Mouse (Mus musculus): ENCODE data around the gene Hmcn1.

Hmcn1 gene

DNA sequence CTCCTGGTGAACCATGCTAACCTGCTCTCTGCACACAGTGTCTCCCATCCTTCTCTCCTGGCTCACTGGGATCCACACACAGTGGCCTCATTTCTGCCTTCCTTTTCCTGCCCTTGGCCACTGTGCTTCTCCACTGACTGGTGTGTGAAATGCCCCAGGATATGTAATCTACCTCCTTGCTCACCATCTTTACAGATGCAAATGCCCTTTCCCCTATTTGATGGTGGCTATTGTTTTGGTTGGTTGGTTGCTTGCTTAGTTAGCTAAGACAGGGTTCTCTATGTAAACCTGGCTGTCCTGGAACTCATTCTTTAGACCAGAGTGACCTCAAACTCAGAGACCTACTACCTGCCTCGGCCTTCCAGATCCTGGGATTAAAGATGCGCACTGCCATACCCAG, 187.8 kb downstream of the Hmcn1 start:
- H3K27me3 ChIP-seq (ENCODE audit: insufficient read depth, low read length): no peaks in the 10 kb centered on the region
- peak; percentile 54; the same call in 1 of the 2 replicates for TF ChIP-seq NANOG (IDR thresholded peaks at IDR 0.05; ENCODE audit: borderline replicate concordance, low read length)
- TF ChIP-seq POU5F1 (IDR thresholded peaks at IDR 0.05; ENCODE audit: borderline replicate concordance, low read length): no peak
- no peak for TF ChIP-seq CTCF (conservative IDR thresholded peaks at IDR 0.05; ENCODE audit: low read length)
- H3K36me3 ChIP-seq (ENCODE audit: insufficient read depth, low read length): no peaks in the 10 kb centered on the region
- no peaks in the 10 kb centered on the region for H3K9me3 ChIP-seq (ENCODE audit: low read length)
- H3K4me3 ChIP-seq (replicated peaks; ENCODE audit: low read length): no peak overlapping the region
- H3K4me1 ChIP-seq (replicated peaks; ENCODE audit: low read depth, low read length): peaks cover 5% of the 10 kb centered on the region; the same call in 1 of the 2 replicates

DNA sequence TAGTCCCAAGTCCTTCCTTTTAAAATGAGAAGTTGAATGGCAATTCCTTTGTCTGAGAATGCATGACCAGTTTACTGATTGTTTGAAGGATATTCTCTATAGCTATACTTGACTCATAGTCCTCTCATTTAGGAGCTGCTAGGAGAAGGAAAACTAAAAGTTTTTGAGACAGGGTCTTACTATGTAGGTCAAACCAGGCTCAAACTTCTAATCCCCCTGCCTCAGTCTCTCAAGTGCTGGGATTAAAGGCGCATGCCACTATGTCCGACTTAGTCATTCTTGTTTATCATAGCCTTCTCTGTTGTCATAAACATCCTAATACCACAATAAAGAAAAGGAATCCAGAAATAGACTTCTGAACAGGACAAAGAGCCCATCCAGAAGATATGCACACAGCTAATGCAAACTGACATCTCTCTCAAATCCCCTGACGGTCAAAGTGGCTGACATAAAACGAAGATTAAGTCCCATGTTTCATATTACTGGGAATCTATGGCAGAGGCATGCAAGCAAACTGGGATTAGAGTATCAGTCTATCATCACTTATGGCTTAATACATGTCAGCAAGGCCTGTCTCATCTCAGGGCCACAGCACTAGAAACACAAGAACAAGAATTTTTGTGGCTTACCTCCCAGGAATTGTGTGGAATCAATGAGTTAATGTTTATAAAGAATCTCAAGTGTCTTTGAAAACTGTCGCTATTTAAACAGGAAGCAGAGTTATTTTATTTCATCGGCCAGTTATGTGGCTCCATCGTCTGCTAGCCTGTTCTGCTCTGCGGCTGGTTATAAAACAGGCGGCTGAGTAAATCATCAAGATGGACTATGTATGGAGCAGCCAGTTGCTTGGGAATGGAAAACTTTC, 188.8 kb downstream of the Hmcn1 start:
- H3K4me3 ChIP-seq (replicated peaks; ENCODE audit: low read length): no peak overlapping the region
- TF ChIP-seq POU5F1 (IDR thresholded peaks at IDR 0.05; ENCODE audit: borderline replicate concordance, low read length): no peak
- no peak for TF ChIP-seq NANOG (IDR thresholded peaks at IDR 0.05; ENCODE audit: borderline replicate concordance, low read length)
- no peak for TF ChIP-seq CTCF (conservative IDR thresholded peaks at IDR 0.05; ENCODE audit: low read length)
- no peaks in the 10 kb centered on the region for H3K36me3 ChIP-seq (ENCODE audit: insufficient read depth, low read length)
- no peaks in the 10 kb centered on the region for H3K27me3 ChIP-seq (ENCODE audit: insufficient read depth, low read length)
- H3K4me1 ChIP-seq (replicated peaks; ENCODE audit: low read depth, low read length): peaks cover 5% of the 10 kb centered on the region; the same call in 1 of the 2 replicates
- no peaks in the 10 kb centered on the region for H3K9me3 ChIP-seq (ENCODE audit: low read length)

DNA sequence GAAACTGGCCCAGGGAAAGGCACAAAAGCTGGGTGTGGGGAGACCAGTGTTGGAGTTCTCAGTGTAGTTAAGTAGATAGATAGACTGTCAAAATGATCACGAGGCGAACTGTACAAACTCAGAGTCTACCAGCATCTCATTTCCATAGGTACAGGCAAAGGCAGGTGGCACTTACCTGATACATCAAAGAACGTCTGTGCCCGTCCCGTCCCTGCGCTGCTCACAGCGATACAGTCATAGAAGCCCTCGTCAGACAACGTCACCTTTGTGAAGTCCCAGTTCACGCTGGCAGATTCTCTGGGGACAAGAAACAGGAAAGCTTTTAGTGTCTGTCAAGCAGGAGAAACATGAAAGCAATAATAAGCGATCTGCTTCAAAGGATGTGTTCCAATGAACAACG, 190.6 kb downstream of the Hmcn1 start:
- Histone ChIP-seq H3K4me3 (replicated peaks; ENCODE audit: low read length) (no peak overlapping the region), H3K36me3 (ENCODE audit: insufficient read depth, low read length) (no peaks in the 10 kb centered on the region), H3K27me3 (ENCODE audit: insufficient read depth, low read length) (no peaks in the 10 kb centered on the region), H3K4me1 (replicated peaks; ENCODE audit: low read depth, low read length) (peaks cover 5% of the 10 kb centered on the region; the same call in 1 of the 2 replicates), H3K9me3 (ENCODE audit: low read length) (no peaks in the 10 kb centered on the region)
- TF ChIP-seq CTCF (conservative IDR thresholded peaks at IDR 0.05; ENCODE audit: low read length) (no peak), POU5F1 (IDR thresholded peaks at IDR 0.05; ENCODE audit: borderline replicate concordance, low read length) (no peak), NANOG (IDR thresholded peaks at IDR 0.05; ENCODE audit: borderline replicate concordance, low read length) (no peak)

DNA sequence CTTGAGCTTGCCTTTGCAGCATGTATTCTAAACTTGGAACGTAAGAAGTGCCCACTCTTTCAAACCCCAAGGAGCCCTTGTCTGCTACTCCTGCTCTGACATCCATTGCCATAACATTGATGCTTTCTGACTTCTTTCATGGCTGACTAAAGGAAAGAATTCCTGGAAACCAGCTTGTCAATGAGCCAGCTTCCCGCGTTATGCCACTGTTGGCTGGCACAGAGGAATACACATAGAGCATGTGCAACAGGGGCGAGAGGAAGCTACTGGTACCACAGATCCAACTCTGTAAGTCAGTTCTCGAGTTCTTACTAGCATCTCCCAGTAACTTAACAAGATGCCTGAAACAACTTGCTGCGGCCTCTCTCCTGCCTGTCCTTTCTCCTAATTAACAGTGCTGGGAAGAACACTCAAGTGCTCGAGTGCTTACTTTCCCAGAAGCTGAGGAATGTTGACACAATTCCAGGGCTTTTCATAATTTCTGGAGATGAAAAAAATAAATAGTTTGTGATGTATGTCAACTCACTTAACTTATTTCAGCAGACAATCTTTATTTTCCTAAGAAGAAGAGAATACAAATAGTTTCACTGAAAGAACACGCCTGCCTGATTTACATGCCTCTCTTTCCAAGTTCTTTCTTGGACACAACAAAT, 192.5 kb downstream of the Hmcn1 start:
- H3K4me1 ChIP-seq (replicated peaks; ENCODE audit: low read depth, low read length): peaks cover 5% of the 10 kb centered on the region; the same call in 1 of the 2 replicates
- H3K36me3 ChIP-seq (ENCODE audit: insufficient read depth, low read length): no peaks in the 10 kb centered on the region
- H3K4me3 ChIP-seq (replicated peaks; ENCODE audit: low read length): no peak overlapping the region
- H3K27me3 ChIP-seq (ENCODE audit: insufficient read depth, low read length): no peaks in the 10 kb centered on the region
- no peak for TF ChIP-seq NANOG (IDR thresholded peaks at IDR 0.05; ENCODE audit: borderline replicate concordance, low read length)
- TF ChIP-seq CTCF (conservative IDR thresholded peaks at IDR 0.05; ENCODE audit: low read length): no peak
- TF ChIP-seq POU5F1 (IDR thresholded peaks at IDR 0.05; ENCODE audit: borderline replicate concordance, low read length): no peak
- no peaks in the 10 kb centered on the region for H3K9me3 ChIP-seq (ENCODE audit: low read length)

DNA sequence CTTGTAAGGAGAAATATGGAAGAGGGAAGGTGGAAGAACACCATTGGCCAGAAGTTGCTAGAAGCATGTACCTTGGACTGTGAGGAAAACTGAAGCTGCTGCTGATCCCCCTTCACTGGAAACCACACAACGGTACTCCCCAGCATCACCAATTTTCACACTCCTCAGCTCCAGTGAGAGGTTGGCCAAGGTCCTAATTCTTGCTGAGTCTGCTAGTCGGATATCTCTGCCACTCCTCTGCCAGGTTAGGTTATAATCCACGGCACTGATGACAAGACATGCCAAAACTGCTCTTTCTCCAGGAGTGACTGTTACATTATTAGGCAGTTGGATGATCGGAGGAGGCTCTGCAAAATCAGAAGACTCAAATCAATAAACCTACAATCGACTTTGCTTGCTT, 194.6 kb downstream of the Hmcn1 start:
- Histone ChIP-seq H3K9me3 (ENCODE audit: low read length) (no peaks in the 10 kb centered on the region), H3K4me3 (replicated peaks; ENCODE audit: low read length) (no peak overlapping the region), H3K4me1 (replicated peaks; ENCODE audit: low read depth, low read length) (no peaks in the 10 kb centered on the region), H3K36me3 (ENCODE audit: insufficient read depth, low read length) (no peaks in the 10 kb centered on the region), H3K27me3 (ENCODE audit: insufficient read depth, low read length) (no peaks in the 10 kb centered on the region)
- no peak for TF ChIP-seq NANOG (IDR thresholded peaks at IDR 0.05; ENCODE audit: borderline replicate concordance, low read length)
- TF ChIP-seq CTCF (conservative IDR thresholded peaks at IDR 0.05; ENCODE audit: low read length): no peak
- TF ChIP-seq POU5F1 (IDR thresholded peaks at IDR 0.05; ENCODE audit: borderline replicate concordance, low read length): no peak

DNA sequence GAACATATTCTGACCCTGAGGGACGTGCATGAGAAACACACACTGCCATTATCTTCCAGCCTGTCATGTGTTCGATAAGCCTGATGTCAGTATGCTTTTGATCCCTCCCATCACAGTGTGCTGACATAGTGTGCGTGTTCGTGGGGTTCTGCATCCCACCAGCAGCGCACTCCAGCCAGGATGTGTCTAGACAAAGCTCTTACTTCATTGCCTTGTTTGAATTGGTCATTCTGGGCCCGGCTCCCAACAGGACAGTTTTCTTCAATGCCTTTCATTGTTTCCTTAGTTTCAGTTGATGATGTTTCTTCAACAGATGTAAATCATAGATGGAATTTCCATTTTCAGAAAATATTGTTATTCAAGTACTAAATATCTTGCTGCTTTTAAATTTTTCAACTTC, 206.5 kb downstream of the Hmcn1 start:
- Histone ChIP-seq H3K4me1 (replicated peaks; ENCODE audit: low read depth, low read length) (no peaks in the 10 kb centered on the region), H3K27me3 (ENCODE audit: insufficient read depth, low read length) (no peaks in the 10 kb centered on the region), H3K4me3 (replicated peaks; ENCODE audit: low read length) (no peak overlapping the region), H3K9me3 (ENCODE audit: low read length) (no peaks in the 10 kb centered on the region), H3K36me3 (ENCODE audit: insufficient read depth, low read length) (no peaks in the 10 kb centered on the region)
- TF ChIP-seq NANOG (IDR thresholded peaks at IDR 0.05; ENCODE audit: borderline replicate concordance, low read length) (no peak), POU5F1 (IDR thresholded peaks at IDR 0.05; ENCODE audit: borderline replicate concordance, low read length) (no peak), CTCF (conservative IDR thresholded peaks at IDR 0.05; ENCODE audit: low read length) (no peak)

DNA sequence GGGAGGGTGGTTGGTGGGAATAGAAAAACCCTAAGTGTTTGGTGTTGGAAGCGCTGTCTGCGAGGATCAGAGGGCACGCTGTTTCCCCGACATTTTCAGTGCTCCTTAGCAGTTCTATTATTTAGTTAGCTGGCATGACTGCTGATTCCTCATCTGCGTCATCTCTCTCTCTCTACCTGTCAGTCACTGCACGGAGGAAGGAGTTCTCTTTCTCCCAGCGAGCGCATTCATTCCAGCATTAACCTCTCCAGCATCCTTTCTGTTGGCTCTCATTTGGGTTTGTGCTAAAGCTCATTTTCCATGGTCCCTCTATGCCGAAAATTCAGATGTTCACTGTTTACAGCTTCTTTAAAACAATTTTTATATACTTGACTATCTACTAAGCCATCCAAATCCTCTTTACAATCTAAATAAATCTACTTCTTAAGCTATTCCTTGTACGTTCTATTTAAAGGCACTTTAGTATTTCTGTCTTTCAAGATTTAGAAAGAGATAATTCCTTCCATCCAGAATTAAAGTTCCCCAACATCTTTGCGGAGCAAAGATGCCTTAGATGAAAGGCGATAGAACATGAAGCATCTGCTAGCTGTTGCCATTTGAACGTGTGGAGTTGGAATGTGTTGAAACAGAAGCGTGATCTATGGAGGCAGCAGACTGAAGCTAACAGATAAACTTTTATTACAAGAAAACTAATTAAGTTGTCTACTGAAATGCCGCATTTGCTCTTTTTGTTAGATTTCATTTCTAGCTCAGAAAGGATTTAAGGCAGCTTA, 210.0 kb downstream of the Hmcn1 start:
- TF ChIP-seq POU5F1 (IDR thresholded peaks at IDR 0.05; ENCODE audit: borderline replicate concordance, low read length) (no peak), NANOG (IDR thresholded peaks at IDR 0.05; ENCODE audit: borderline replicate concordance, low read length) (no peak), CTCF (conservative IDR thresholded peaks at IDR 0.05; ENCODE audit: low read length) (no peak)
- Histone ChIP-seq H3K36me3 (ENCODE audit: insufficient read depth, low read length) (no peaks in the 10 kb centered on the region), H3K4me1 (replicated peaks; ENCODE audit: low read depth, low read length) (no peaks in the 10 kb centered on the region), H3K4me3 (replicated peaks; ENCODE audit: low read length) (no peak overlapping the region), H3K27me3 (ENCODE audit: insufficient read depth, low read length) (no peaks in the 10 kb centered on the region), H3K9me3 (ENCODE audit: low read length) (no peaks in the 10 kb centered on the region)

DNA sequence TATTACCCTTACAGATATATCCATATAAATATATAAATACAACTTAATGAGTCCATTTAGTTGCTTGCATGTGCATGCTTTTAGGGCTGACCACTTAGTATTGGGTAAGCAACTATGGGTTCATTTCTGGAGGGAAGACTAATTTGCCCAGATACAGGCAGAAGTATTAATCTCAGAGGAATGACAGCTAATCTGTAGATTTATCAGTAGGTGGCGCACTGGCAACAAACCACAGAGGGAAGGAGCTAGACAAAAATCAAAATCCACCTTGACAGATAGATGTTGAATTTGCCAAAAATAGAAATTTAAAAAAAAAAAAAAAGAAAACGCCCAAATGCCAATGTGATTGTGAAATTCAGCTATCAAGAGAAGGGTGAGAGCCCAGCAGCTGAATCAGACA, 213.3 kb downstream of the Hmcn1 start:
- no peaks in the 10 kb centered on the region for H3K4me1 ChIP-seq (replicated peaks; ENCODE audit: low read depth, low read length)
- H3K27me3 ChIP-seq (ENCODE audit: insufficient read depth, low read length): no peaks in the 10 kb centered on the region
- TF ChIP-seq CTCF (conservative IDR thresholded peaks at IDR 0.05; ENCODE audit: low read length): peak; percentile 26; the same call in 1 of the 2 replicates
- no peak for TF ChIP-seq POU5F1 (IDR thresholded peaks at IDR 0.05; ENCODE audit: borderline replicate concordance, low read length)
- no peaks in the 10 kb centered on the region for H3K9me3 ChIP-seq (ENCODE audit: low read length)
- no peaks in the 10 kb centered on the region for H3K36me3 ChIP-seq (ENCODE audit: insufficient read depth, low read length)
- no peak overlapping the region for H3K4me3 ChIP-seq (replicated peaks; ENCODE audit: low read length)
